Mouse (Mus musculus) small intestine, adult 2 months (tissue): ENCODE results near the gene Ccdc157.
"Not testable (repeated sequence)": the region's sequence is repeated elsewhere in the genome, so short reads cannot be mapped to it uniquely, and the experiment has no call there.

ENCODE experiments used
- CTCF ChIP-seq: fragments of 200-500 bp; IDR thresholded peaks from 2 replicates; pipeline ENCODE4 v1.5.1; 2012; ENCODE audit warnings: low read depth, mild to moderate bottlenecking, control low read depth, inconsistent platforms, low read length, moderate library complexity, mixed read lengths; ENCODE audit not compliant: insufficient replicate concordance, insufficient read length; ENCODE audit errors: extremely low read depth
- POLR2A ChIP-seq: fragments of 200-500 bp; IDR thresholded peaks from 2 replicates; pipeline ENCODE4 v1.6.1; 2012; ENCODE audit warnings: low read depth, mild to moderate bottlenecking, control low read depth, inconsistent platforms, low read length, moderate library complexity

GRCm38 (mm10) chr11:4128461-4128860 lies 31.6 kb downstream of the Ccdc157 start:
- not testable (repeated sequence) for TF ChIP-seq CTCF, POLR2A
